Mouse (Mus musculus): ENCODE data around the gene Gng4. TPM values are rescaled to one million over a fixed set of nuclear protein-coding genes. Genes with fewer than 3 reads are reported as not detected.

Gene Gng4
- polyA plus RNA-seq, 1 experiment from 2014 or later, result 6.2 TPM

DNA sequence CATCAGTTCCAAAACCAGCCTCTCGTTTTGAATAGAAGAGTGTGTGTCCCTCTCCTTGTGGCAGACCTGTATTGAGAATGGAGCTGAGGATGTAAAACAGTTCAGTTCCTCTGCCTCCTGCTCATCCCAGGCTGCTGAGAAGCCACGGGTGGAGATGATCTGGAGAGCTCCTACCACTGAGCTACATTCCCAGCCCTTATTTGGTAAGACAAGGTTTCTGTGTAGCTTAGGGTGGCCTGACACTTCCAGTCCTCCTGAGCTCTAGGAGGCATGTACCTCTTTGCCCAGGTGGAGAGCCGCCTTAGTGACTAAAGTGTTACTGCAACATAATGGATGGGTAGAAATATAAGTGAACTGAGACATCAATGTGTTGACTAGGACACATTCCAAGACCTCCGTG is 2.8 kb upstream of the Gng4 start:
- DNase-seq (ENCODE audit: low spot score) (no peak), ATAC-seq (ENCODE audit: low read depth) (no peak)
- H3K9ac ChIP-seq (ENCODE audit: low read depth, low read length), result no peak overlapping the region
- H3K9me3 ChIP-seq (ENCODE audit: control insufficient read depth, low read length), result no peaks in the 10 kb centered on the region
- no peak overlapping the region for H3K4me2 ChIP-seq (ENCODE audit: low read depth, low read length)
- H3K27me3 ChIP-seq (replicated peaks; ENCODE audit: control insufficient read depth, insufficient read depth, low read length), result peaks cover 31% of the 10 kb centered on the region
- no peak overlapping the region for H3K4me3 ChIP-seq (ENCODE audit: low read depth, low read length)
- peaks cover 9% of the 10 kb centered on the region; the same call in 1 of the 2 replicates for H3K4me1 ChIP-seq (ENCODE audit: control insufficient read depth, insufficient read depth, low read length)
- 68% methylated on average over 4 of the region's 4 CpGs for whole genome bisulfite sequencing
- no peak overlapping the region for H3K27ac ChIP-seq (replicated peaks; ENCODE audit: low read depth, low read length)
- H3K36me3 ChIP-seq (ENCODE audit: control insufficient read depth, insufficient read depth, low read length), result peaks cover 6% of the 10 kb centered on the region; the same call in 1 of the 2 replicates

DNA sequence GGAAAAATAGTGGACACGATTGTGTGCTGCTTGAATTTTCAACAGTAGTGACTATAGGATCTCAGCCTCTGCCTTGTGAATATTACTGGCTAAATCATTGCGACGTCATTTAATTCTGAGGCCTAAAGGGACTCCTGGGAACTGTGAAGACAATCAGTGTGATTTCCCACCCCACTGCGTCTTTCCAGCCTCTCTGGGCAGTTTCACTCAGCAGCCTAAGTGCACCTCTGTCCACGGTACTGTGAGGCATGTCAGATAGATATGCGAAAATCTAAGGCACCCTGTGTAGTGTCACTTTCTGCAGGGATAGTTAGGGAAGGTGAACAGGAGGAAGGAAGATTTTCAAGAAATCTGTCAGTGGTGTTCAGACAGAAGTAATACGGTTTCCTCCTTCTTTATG is 563 bp upstream of the Gng4 start:
- Histone ChIP-seq H3K9me3 (ENCODE audit: control insufficient read depth, low read length) (no peaks in the 10 kb centered on the region), H3K9ac (ENCODE audit: low read depth, low read length) (no peak overlapping the region), H3K36me3 (ENCODE audit: control insufficient read depth, insufficient read depth, low read length) (no peaks in the 10 kb centered on the region), H3K27me3 (replicated peaks; ENCODE audit: control insufficient read depth, insufficient read depth, low read length) (peaks cover 33% of the 10 kb centered on the region), H3K4me1 (ENCODE audit: control insufficient read depth, insufficient read depth, low read length) (peaks cover 9% of the 10 kb centered on the region; the same call in 1 of the 2 replicates), H3K27ac (replicated peaks; ENCODE audit: low read depth, low read length) (no peak overlapping the region), H3K4me3 (ENCODE audit: low read depth, low read length) (peak overlapping the region; percentile 60), H3K4me2 (ENCODE audit: low read depth, low read length) (peak overlapping the region; percentile 95; the same call in 1 of the 2 replicates)
- DNase-seq (ENCODE audit: low spot score) (no peak), ATAC-seq (ENCODE audit: low read depth) (no peak)
- 41% methylated on average over 7 of the region's 7 CpGs for WGBS

DNA sequence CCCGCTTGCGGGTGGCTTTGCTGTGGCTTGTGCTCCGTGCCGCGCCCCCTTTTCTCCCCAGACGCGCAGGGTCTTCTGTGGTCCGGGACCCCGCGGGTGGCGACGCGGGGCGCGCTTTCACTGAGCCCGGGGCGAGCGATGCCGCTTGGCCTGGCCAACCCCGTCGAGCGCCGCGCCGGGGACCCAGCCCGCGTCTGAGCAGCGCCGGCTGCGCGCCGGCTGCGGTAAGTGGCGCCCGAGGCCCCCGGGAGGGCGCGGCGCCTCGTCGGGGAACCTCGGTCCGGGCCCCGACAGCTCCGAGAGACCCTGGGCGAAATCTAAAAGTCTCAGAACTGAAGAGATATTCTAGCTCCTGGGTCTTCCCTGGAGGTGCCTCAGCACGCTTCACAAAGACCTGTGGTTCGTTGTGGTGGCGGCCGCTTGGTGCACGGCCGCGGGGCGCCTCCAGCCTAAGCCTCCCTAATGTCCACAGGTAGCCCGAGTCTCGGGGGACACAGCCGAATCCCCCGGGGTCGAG is 619 bp downstream of the Gng4 start:
- Histone ChIP-seq H3K4me2 (ENCODE audit: low read depth, low read length) (peak overlapping the region; percentile 95), H3K9ac (ENCODE audit: low read depth, low read length) (peak overlapping the region; percentile 58), H3K4me1 (ENCODE audit: control insufficient read depth, insufficient read depth, low read length) (peaks cover 9% of the 10 kb centered on the region; the same call in 1 of the 2 replicates), H3K4me3 (ENCODE audit: low read depth, low read length) (peak overlapping the region; percentile 60), H3K36me3 (ENCODE audit: control insufficient read depth, insufficient read depth, low read length) (no peaks in the 10 kb centered on the region), H3K27ac (replicated peaks; ENCODE audit: low read depth, low read length) (no peak overlapping the region), H3K9me3 (ENCODE audit: control insufficient read depth, low read length) (no peaks in the 10 kb centered on the region), H3K27me3 (replicated peaks; ENCODE audit: control insufficient read depth, insufficient read depth, low read length) (peaks cover 33% of the 10 kb centered on the region)
- no peak for DNase-seq (ENCODE audit: low spot score)
- peak; percentile 64 for ATAC-seq (ENCODE audit: low read depth)
- 0% methylated on average over 10 of the region's 59 CpGs for WGBS

DNA sequence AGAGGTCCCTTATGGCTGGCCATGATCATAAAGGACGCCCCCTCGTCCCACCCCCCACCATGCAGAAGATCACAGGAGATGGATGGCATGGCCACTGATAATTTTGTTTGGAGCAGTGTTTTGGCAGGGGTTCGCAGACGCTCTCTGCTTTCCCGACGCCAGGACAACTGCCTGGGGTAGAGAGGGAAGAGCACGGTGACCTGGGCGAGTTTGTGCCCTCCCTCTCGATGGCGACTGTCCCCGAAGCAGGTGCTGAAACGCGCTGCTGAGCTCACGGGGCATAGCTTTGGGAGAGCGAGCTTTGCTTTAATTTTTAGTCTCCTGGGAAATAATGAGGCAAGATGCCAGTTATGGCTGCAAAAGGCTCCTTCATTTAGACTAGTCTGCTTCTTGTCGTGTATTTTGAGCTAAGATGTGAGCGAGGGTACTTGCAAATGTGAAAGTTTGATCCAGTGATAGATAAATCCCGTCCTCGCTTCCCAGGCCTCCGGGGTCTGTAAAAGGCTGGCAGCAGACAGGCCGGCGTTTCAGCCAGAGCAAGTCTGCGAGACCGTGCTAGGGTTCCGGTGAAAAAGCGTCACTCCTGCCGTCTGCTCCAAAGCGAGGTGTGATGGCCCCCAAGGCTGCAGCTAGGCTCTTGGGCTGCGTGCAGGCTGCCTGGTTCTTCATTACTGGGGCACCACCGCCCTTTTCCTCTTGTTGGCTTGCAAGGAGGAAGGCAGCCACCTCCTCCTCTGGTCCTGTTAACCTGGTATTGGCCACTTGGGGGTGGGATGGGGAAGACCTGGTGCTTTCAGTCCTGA is 1.3 kb downstream of the Gng4 start:
- no peak overlapping the region for H3K27ac ChIP-seq (replicated peaks; ENCODE audit: low read depth, low read length)
- H3K9ac ChIP-seq (ENCODE audit: low read depth, low read length), result peak overlapping the region; percentile 58; the same call in 1 of the 2 replicates
- 2% methylated on average over 28 of the region's 30 CpGs for WGBS
- ATAC-seq (ENCODE audit: low read depth), result peak; percentile 48; the same call in 1 of the 2 replicates
- no peaks in the 10 kb centered on the region for H3K36me3 ChIP-seq (ENCODE audit: control insufficient read depth, insufficient read depth, low read length)
- DNase-seq (ENCODE audit: low spot score), result peak; percentile 69
- peak overlapping the region; percentile 60 for H3K4me3 ChIP-seq (ENCODE audit: low read depth, low read length)
- no peaks in the 10 kb centered on the region for H3K9me3 ChIP-seq (ENCODE audit: control insufficient read depth, low read length)
- H3K4me2 ChIP-seq (ENCODE audit: low read depth, low read length), result peak overlapping the region; percentile 95
- H3K27me3 ChIP-seq (replicated peaks; ENCODE audit: control insufficient read depth, insufficient read depth, low read length), result peaks cover 33% of the 10 kb centered on the region
- peaks cover 9% of the 10 kb centered on the region; the same call in 1 of the 2 replicates for H3K4me1 ChIP-seq (ENCODE audit: control insufficient read depth, insufficient read depth, low read length)

DNA sequence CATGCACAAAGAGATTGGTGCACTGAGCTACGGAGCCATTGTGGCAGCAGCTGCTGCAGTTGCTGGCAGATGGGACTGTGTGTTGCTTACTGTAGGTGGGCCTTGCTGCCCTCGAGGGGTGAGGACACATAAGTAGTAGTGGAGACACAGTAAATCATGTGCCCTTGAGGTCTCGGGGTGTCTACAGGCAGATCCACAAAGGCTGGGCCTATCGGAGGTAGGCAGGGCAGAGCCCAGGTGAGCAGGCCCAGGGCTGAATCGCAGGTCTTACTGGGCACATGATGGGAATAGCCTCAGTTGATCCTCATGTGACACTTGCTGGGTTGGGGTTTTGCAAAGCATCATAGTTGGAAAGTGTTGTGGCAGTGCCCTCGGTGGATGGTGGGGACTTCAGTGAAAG is 3.1 kb downstream of the Gng4 start:
- H3K9ac ChIP-seq (ENCODE audit: low read depth, low read length), result no peak overlapping the region
- peaks cover 33% of the 10 kb centered on the region for H3K27me3 ChIP-seq (replicated peaks; ENCODE audit: control insufficient read depth, insufficient read depth, low read length)
- WGBS, result 86% methylated on average over 6 of the region's 6 CpGs

DNA sequence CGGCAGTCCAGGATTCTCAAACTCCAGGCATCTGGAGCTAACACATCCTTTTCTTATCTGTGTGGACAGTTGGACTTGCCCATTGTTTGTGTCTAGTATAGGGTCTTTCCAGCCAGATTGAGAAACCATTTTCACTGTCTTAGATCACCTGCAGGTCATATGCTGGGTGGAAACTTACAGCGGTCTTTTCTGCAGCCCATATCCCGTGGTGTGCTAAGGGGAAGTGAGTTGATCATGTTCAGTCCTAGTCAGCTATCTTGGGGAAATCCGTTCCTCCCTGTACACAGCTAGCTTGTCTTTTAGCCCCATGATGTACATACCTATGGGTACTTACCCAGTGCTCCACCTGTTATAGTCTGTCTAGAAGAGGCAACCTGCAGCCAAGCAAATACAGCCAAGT is 4.2 kb downstream of the Gng4 start:
- ATAC-seq (ENCODE audit: low read depth), result no peak
- H3K4me2 ChIP-seq (ENCODE audit: low read depth, low read length), result no peak overlapping the region
- no peak overlapping the region for H3K4me3 ChIP-seq (ENCODE audit: low read depth, low read length)
- H3K9ac ChIP-seq (ENCODE audit: low read depth, low read length), result no peak overlapping the region
- peaks cover 29% of the 10 kb centered on the region for H3K27me3 ChIP-seq (replicated peaks; ENCODE audit: control insufficient read depth, insufficient read depth, low read length)
- H3K36me3 ChIP-seq (ENCODE audit: control insufficient read depth, insufficient read depth, low read length), result no peaks in the 10 kb centered on the region
- DNase-seq (ENCODE audit: low spot score), result no peak
- no peaks in the 10 kb centered on the region for H3K9me3 ChIP-seq (ENCODE audit: control insufficient read depth, low read length)
- H3K4me1 ChIP-seq (ENCODE audit: control insufficient read depth, insufficient read depth, low read length), result peaks cover 9% of the 10 kb centered on the region; the same call in 1 of the 2 replicates
- H3K27ac ChIP-seq (replicated peaks; ENCODE audit: low read depth, low read length), result no peak overlapping the region
- WGBS, result 85% methylated on average over 4 of the region's 4 CpGs

More for the DNA sequence above, 3.1 kb downstream of the Gng4 start:
- no peak for DNase-seq (ENCODE audit: low spot score)
- no peaks in the 10 kb centered on the region for H3K36me3 ChIP-seq (ENCODE audit: control insufficient read depth, insufficient read depth, low read length)
- H3K4me3 ChIP-seq (ENCODE audit: low read depth, low read length), result no peak overlapping the region
- peaks cover 9% of the 10 kb centered on the region; the same call in 1 of the 2 replicates for H3K4me1 ChIP-seq (ENCODE audit: control insufficient read depth, insufficient read depth, low read length)
- ATAC-seq (ENCODE audit: low read depth), result no peak
- H3K4me2 ChIP-seq (ENCODE audit: low read depth, low read length), result no peak overlapping the region
- no peak overlapping the region for H3K27ac ChIP-seq (replicated peaks; ENCODE audit: low read depth, low read length)
- no peaks in the 10 kb centered on the region for H3K9me3 ChIP-seq (ENCODE audit: control insufficient read depth, low read length)

DNA sequence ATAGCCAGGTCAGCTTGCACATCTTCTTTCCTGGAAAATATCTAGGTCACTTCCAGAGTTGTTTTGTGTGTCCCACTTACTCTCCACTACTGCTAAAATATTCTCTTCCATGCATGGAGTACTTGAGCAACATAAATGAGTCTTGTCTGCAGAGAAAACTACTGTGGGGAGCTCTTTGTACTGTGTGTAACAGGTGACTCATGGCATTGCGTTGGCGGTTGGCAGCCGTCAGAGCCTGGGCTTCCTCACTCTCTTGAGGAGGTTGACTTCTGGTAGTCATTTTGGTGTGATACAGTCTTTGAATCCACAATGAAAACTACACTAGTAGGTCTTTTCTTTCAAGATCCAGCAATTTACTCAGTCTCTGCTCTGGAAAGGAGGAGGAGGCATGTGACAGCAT is 8.1 kb downstream of the Gng4 start:
- H3K27ac ChIP-seq (replicated peaks; ENCODE audit: low read depth, low read length), result no peak overlapping the region
- ATAC-seq (ENCODE audit: low read depth), result no peak

DNA sequence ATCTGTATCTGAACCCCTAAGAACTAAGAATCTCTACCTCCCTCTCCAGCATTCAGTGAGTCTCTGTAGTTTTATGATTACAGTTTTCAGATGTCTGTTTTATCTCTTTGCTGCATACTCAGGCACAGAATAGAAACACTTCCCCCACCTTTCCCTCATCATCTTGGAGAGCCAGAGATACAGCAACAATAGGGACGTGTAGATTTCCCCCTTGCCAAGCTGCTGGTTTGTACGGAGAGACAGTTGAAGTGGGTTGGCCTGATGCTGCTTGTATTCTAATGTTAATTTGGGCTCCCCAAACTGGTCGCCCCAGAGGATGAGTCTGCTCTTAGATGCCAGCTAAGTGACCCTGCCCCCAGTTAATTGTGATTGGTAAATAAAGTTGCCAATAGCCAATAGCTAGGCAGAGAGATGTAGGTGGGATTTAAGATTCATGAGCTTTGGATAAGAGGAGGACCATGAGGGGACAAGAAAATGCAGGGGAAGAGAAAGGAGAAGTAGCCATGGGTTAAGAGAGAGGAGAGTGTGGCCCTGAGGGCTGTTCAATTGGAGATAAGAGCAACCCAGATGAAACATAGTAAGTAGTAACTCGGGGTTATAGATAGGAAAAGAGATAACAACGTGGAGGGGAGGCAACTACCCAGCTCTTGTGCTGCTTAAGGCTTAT is 11.4 kb downstream of the Gng4 start:
- Histone ChIP-seq H3K4me1 (ENCODE audit: control insufficient read depth, insufficient read depth, low read length) (no peaks in the 10 kb centered on the region), H3K9ac (ENCODE audit: low read depth, low read length) (no peak overlapping the region), H3K27me3 (replicated peaks; ENCODE audit: control insufficient read depth, insufficient read depth, low read length) (no peaks in the 10 kb centered on the region), H3K9me3 (ENCODE audit: control insufficient read depth, low read length) (no peaks in the 10 kb centered on the region), H3K36me3 (ENCODE audit: control insufficient read depth, insufficient read depth, low read length) (no peaks in the 10 kb centered on the region), H3K4me3 (ENCODE audit: low read depth, low read length) (no peak overlapping the region), H3K4me2 (ENCODE audit: low read depth, low read length) (no peak overlapping the region), H3K27ac (replicated peaks; ENCODE audit: low read depth, low read length) (no peak overlapping the region)
- ATAC-seq (ENCODE audit: low read depth) (no peak), DNase-seq (ENCODE audit: low spot score) (no peak)
- 32% methylated on average over 5 of the region's 5 CpGs for WGBS

More for the DNA sequence above, 8.1 kb downstream of the Gng4 start:
- WGBS, result 84% methylated on average over 3 of the region's 3 CpGs
- H3K4me2 ChIP-seq (ENCODE audit: low read depth, low read length), result no peak overlapping the region
- H3K36me3 ChIP-seq (ENCODE audit: control insufficient read depth, insufficient read depth, low read length), result no peaks in the 10 kb centered on the region
- no peak for DNase-seq (ENCODE audit: low spot score)
- H3K9me3 ChIP-seq (ENCODE audit: control insufficient read depth, low read length), result no peaks in the 10 kb centered on the region
- no peak overlapping the region for H3K4me3 ChIP-seq (ENCODE audit: low read depth, low read length)
- H3K9ac ChIP-seq (ENCODE audit: low read depth, low read length), result no peak overlapping the region
- H3K4me1 ChIP-seq (ENCODE audit: control insufficient read depth, insufficient read depth, low read length), result no peaks in the 10 kb centered on the region
- H3K27me3 ChIP-seq (replicated peaks; ENCODE audit: control insufficient read depth, insufficient read depth, low read length), result no peaks in the 10 kb centered on the region
